Mouse (Mus musculus): Measurements from ENCODE around the gene Cdh23.
A peak's percentile ranks its signal among the peaks of the same experiment; 100 is the strongest.

DNA sequence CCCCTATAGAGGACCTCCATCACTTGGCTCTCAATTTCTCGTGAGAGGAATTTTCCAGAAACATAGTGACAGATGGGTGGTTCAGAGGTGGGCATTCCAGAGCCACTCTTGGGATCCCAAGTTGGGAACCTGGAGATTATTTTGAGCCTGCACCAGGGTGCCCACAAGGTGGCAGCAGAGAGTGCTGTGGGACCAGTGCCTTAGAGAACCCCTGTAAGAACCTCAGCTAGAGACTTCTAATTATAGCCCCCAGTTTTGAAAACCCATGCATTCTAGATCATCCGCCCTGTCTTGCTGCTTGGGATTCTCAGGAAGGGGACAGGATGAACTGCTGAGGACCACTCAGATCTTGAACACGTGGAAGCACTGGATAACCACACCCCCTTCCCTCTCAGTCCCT is 278.2 kb downstream of the Cdh23 start:
- peak; percentile 79 for TF ChIP-seq CTCF (IDR thresholded peaks at IDR 0.05)
- no peak for TF ChIP-seq EP300 (IDR thresholded peaks at IDR 0.05)

Measured in lung, postnatal 0 days (tissue).